Mouse (Mus musculus): ENCODE data around the gene Stx8. TPM values are rescaled to one million over a fixed set of nuclear protein-coding genes. Genes with fewer than 3 reads are reported as not detected.

The Stx8 gene
- polyA plus RNA-seq, 1 experiment from 2014 or later: 48.9 TPM

GRCm38 (mm10) chr11:68046916-68047315 lies 80.9 kb downstream of the Stx8 start:
- Histone ChIP-seq H3K4me3 (ENCODE audit: low read length) (no peak overlapping the region), H3K4me2 (replicated peaks; ENCODE audit: low read depth, low read length) (no peak overlapping the region), H3K9ac (replicated peaks; ENCODE audit: low read length) (no peak overlapping the region), H3K27me3 (ENCODE audit: insufficient read depth, low read length) (no peaks in the 10 kb centered on the region), H3K36me3 (ENCODE audit: insufficient read depth, low read length) (no peaks in the 10 kb centered on the region), H3K27ac (ENCODE audit: low read length) (no peak overlapping the region), H3K4me1 (ENCODE audit: insufficient read depth, low read length) (peaks cover 25% of the 10 kb centered on the region), H3K9me3 (ENCODE audit: low read length) (no peaks in the 10 kb centered on the region)
- WGBS: 60% methylated on average over 3 of the region's 3 CpGs
- ATAC-seq (ENCODE audit: low FRiP score, low TSS enrichment): no peak

DNA sequence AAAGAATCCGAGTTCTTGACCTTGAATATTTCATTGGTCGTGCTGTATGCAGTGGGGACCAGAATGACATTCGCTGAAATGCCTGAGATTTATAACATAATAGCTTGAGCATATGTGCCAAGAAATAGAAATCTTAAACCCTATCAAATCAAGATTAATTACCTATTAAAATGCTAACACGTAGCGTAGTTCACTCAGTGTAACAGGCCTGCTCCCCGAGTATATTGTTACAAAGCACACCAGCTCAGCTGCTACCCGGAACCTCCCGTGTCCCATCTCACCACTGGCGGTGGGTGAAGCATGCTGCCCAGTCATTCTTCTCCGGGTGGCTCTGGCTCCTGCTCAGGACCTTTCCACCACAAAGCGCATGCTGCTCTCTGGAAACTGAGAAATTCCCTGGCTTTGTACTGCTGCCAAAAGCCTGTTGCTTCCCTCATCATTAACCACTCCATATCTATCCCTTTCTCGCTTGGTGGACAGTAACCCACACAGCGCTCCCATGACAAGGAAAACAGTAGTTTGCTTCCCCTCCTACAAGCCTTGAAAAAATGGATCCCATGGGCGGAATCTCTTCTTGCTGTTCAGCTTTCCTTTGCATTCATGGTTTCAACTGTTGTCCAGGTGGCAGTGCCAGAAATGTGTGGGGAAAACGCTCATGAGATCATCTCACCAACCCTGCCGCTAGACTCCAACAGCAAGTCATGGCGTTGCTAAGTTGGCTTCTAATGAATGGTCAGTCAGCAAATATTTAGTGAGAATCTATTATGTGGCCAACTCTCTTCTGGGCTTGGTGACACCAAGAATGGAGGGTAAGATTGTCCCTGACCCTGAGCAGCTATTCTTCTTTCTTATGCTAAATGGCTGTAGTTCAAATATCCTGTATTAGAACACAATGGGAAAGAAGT lies 83.5 kb downstream of the Stx8 start:
- H3K9me3 ChIP-seq (ENCODE audit: low read length): no peaks in the 10 kb centered on the region
- no peak overlapping the region; the same call in 1 of the 2 replicates for H3K4me2 ChIP-seq (replicated peaks; ENCODE audit: low read depth, low read length)
- H3K36me3 ChIP-seq (ENCODE audit: insufficient read depth, low read length): no peaks in the 10 kb centered on the region
- H3K27ac ChIP-seq (ENCODE audit: low read length): peak overlapping the region; percentile 67
- H3K9ac ChIP-seq (replicated peaks; ENCODE audit: low read length): no peak overlapping the region; the same call in 1 of the 2 replicates
- H3K4me3 ChIP-seq (ENCODE audit: low read length): no peak overlapping the region
- peaks cover 20% of the 10 kb centered on the region for H3K4me1 ChIP-seq (ENCODE audit: insufficient read depth, low read length)
- H3K27me3 ChIP-seq (ENCODE audit: insufficient read depth, low read length): no peaks in the 10 kb centered on the region
- 33% methylated on average over 17 of the region's 17 CpGs for WGBS
- peak; percentile 72 for ATAC-seq (ENCODE audit: low FRiP score, low TSS enrichment)

- Histone ChIP-seq H3K27me3 (ENCODE audit: insufficient read depth, low read length) (no peaks in the 10 kb centered on the region), H3K9me3 (ENCODE audit: low read length) (no peaks in the 10 kb centered on the region), H3K9ac (replicated peaks; ENCODE audit: low read length) (no peak overlapping the region), H3K4me2 (replicated peaks; ENCODE audit: low read depth, low read length) (no peak overlapping the region), H3K27ac (ENCODE audit: low read length) (no peak overlapping the region), H3K4me3 (ENCODE audit: low read length) (no peak overlapping the region), H3K36me3 (ENCODE audit: insufficient read depth, low read length) (no peaks in the 10 kb centered on the region), H3K4me1 (ENCODE audit: insufficient read depth, low read length) (peaks cover 19% of the 10 kb centered on the region)
- peak; percentile 88 for ATAC-seq (ENCODE audit: low FRiP score, low TSS enrichment)
- 12% methylated on average over 12 of the region's 12 CpGs for WGBS
Observed at GRCm38 (mm10) chr11:68050725-68051124, 84.7 kb downstream of the Stx8 start.

DNA sequence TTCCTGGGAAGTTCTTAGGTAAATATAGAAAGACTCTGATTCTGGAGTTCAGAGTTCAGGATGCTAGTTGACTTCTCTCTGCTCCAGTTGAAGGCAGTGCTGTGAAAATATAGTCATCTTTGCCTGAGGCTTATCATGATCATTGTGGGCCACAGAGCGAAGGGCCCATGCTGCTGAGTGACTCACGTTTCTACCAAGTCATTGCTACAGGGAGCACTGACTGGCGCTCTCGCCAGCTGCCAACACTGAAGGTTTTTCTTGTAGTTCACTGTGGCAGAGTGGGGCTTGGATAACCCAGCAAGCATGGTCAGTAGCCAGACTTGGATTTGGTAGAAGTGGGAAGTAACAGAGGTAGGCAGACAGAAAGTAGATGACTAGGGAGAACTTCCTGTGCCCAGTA lies 85.3 kb downstream of the Stx8 start:
- Histone ChIP-seq H3K4me1 (ENCODE audit: insufficient read depth, low read length) (peaks cover 19% of the 10 kb centered on the region), H3K4me3 (ENCODE audit: low read length) (no peak overlapping the region), H3K27ac (ENCODE audit: low read length) (0 out of 2 replicates have a peak overlapping the region, but pooled peaks have one; percentile 23), H3K4me2 (replicated peaks; ENCODE audit: low read depth, low read length) (no peak overlapping the region), H3K9me3 (ENCODE audit: low read length) (no peaks in the 10 kb centered on the region), H3K9ac (replicated peaks; ENCODE audit: low read length) (no peak overlapping the region), H3K27me3 (ENCODE audit: insufficient read depth, low read length) (no peaks in the 10 kb centered on the region), H3K36me3 (ENCODE audit: insufficient read depth, low read length) (no peaks in the 10 kb centered on the region)
- no peak for ATAC-seq (ENCODE audit: low FRiP score, low TSS enrichment)
- WGBS: 71% methylated on average over 4 of the region's 4 CpGs

GRCm38 (mm10) chr11:68058466-68059201 lies 92.6 kb downstream of the Stx8 start:
- Histone ChIP-seq H3K4me3 (ENCODE audit: low read length) (no peak overlapping the region), H3K36me3 (ENCODE audit: insufficient read depth, low read length) (no peaks in the 10 kb centered on the region), H3K9ac (replicated peaks; ENCODE audit: low read length) (no peak overlapping the region), H3K4me1 (ENCODE audit: insufficient read depth, low read length) (peaks cover under 1% of the 10 kb centered on the region; the same call in 1 of the 2 replicates), H3K4me2 (replicated peaks; ENCODE audit: low read depth, low read length) (no peak overlapping the region), H3K27me3 (ENCODE audit: insufficient read depth, low read length) (no peaks in the 10 kb centered on the region), H3K9me3 (ENCODE audit: low read length) (no peaks in the 10 kb centered on the region), H3K27ac (ENCODE audit: low read length) (peak overlapping the region; percentile 44)
- 58% methylated on average over 5 of the region's 5 CpGs for WGBS
- no peak for ATAC-seq (ENCODE audit: low FRiP score, low TSS enrichment)

GRCm38 (mm10) chr11:68060651-68061050 lies 94.7 kb downstream of the Stx8 start:
- no peak overlapping the region for H3K9ac ChIP-seq (replicated peaks; ENCODE audit: low read length)
- H3K4me3 ChIP-seq (ENCODE audit: low read length): no peak overlapping the region
- no peaks in the 10 kb centered on the region for H3K36me3 ChIP-seq (ENCODE audit: insufficient read depth, low read length)
- H3K4me2 ChIP-seq (replicated peaks; ENCODE audit: low read depth, low read length): no peak overlapping the region
- WGBS: 71% methylated on average over 4 of the region's 4 CpGs
- H3K9me3 ChIP-seq (ENCODE audit: low read length): no peaks in the 10 kb centered on the region
- H3K27ac ChIP-seq (ENCODE audit: low read length): no peak overlapping the region
- no peak for ATAC-seq (ENCODE audit: low FRiP score, low TSS enrichment)
- no peaks in the 10 kb centered on the region for H3K27me3 ChIP-seq (ENCODE audit: insufficient read depth, low read length)
- peaks cover 5% of the 10 kb centered on the region; the same call in 1 of the 2 replicates for H3K4me1 ChIP-seq (ENCODE audit: insufficient read depth, low read length)

- Histone ChIP-seq H3K27me3 (ENCODE audit: insufficient read depth, low read length) (no peaks in the 10 kb centered on the region), H3K9me3 (ENCODE audit: low read length) (no peaks in the 10 kb centered on the region), H3K4me3 (ENCODE audit: low read length) (no peak overlapping the region), H3K4me2 (replicated peaks; ENCODE audit: low read depth, low read length) (no peak overlapping the region), H3K27ac (ENCODE audit: low read length) (0 out of 2 replicates have a peak overlapping the region, but pooled peaks have one; percentile 6), H3K4me1 (ENCODE audit: insufficient read depth, low read length) (peaks cover 5% of the 10 kb centered on the region; the same call in 1 of the 2 replicates), H3K9ac (replicated peaks; ENCODE audit: low read length) (no peak overlapping the region), H3K36me3 (ENCODE audit: insufficient read depth, low read length) (no peaks in the 10 kb centered on the region)
- ATAC-seq (ENCODE audit: low FRiP score, low TSS enrichment): no peak
- WGBS: 82% methylated on average over 2 of the region's 2 CpGs
Observed at GRCm38 (mm10) chr11:68062116-68062515, 96.1 kb downstream of the Stx8 start.

DNA sequence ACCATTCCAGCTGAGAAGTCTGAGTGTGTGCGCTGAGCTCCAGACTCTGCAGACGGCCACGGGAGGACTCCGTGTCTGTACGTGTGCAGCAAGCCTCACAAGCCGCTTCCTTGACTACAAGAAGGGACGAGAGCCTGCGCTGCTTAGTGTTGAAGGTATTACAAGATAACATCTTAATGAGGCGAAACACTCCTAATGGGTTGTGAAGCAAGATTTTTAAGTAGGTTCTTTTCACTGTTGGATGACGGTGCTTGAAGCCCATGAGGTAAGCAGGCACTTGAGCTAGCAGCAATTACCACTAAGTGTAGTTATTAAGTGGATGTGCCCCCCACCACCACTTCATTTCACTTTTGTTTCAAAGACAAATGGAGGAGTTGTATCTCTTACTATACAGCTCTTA lies 101.8 kb downstream of the Stx8 start:
- ATAC-seq (ENCODE audit: low FRiP score, low TSS enrichment): no peak
- peaks cover 14% of the 10 kb centered on the region for H3K4me1 ChIP-seq (ENCODE audit: insufficient read depth, low read length)
- no peak overlapping the region for H3K4me3 ChIP-seq (ENCODE audit: low read length)
- no peak overlapping the region for H3K9ac ChIP-seq (replicated peaks; ENCODE audit: low read length)
- WGBS: 77% methylated on average over 10 of the region's 10 CpGs
- H3K4me2 ChIP-seq (replicated peaks; ENCODE audit: low read depth, low read length): no peak overlapping the region
- H3K27me3 ChIP-seq (ENCODE audit: insufficient read depth, low read length): no peaks in the 10 kb centered on the region
- no peak overlapping the region for H3K27ac ChIP-seq (ENCODE audit: low read length)
- H3K36me3 ChIP-seq (ENCODE audit: insufficient read depth, low read length): no peaks in the 10 kb centered on the region
- no peaks in the 10 kb centered on the region for H3K9me3 ChIP-seq (ENCODE audit: low read length)

DNA sequence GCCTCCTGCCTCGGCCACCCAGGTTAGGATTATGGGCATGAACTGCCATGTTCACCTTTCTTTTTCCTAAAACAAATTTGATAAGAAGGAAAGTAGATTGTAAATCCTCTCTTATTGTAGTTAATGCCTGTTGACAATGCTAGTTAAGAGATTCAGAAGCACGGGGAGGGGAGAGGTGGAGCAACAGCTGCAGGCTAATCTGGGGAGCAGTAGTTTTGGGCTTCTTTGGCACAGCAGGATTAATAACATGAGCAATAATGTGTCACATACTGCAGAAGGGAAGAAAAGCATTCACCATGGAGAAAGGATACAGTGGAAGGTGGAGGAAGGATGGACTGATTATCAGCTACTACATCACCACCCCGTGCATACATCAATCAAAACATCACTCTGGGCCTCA lies 104.1 kb downstream of the Stx8 start:
- 68% methylated on average over 3 of the region's 3 CpGs for WGBS
- no peaks in the 10 kb centered on the region for H3K27me3 ChIP-seq (ENCODE audit: insufficient read depth, low read length)
- no peak overlapping the region for H3K4me2 ChIP-seq (replicated peaks; ENCODE audit: low read depth, low read length)
- no peak overlapping the region for H3K9ac ChIP-seq (replicated peaks; ENCODE audit: low read length)
- no peak overlapping the region for H3K4me3 ChIP-seq (ENCODE audit: low read length)
- no peaks in the 10 kb centered on the region for H3K36me3 ChIP-seq (ENCODE audit: insufficient read depth, low read length)
- ATAC-seq (ENCODE audit: low FRiP score, low TSS enrichment): no peak
- H3K27ac ChIP-seq (ENCODE audit: low read length): no peak overlapping the region
- H3K4me1 ChIP-seq (ENCODE audit: insufficient read depth, low read length): peaks cover 21% of the 10 kb centered on the region
- H3K9me3 ChIP-seq (ENCODE audit: low read length): no peaks in the 10 kb centered on the region

Data from kidney, embryonic 16.5 days (tissue).